Mouse (Mus musculus) kidney, postnatal 36 days (tissue): Measurements from ENCODE around the gene Fam3b.

Experiments used
- DNase-seq, 2 experiments: peaks; one replicate each; pipeline ENCODE4 v3.0.0; 2021 to 2022; ENCODE audit warnings: mixed read lengths in 2 of 2

Gene Fam3b

DNA sequence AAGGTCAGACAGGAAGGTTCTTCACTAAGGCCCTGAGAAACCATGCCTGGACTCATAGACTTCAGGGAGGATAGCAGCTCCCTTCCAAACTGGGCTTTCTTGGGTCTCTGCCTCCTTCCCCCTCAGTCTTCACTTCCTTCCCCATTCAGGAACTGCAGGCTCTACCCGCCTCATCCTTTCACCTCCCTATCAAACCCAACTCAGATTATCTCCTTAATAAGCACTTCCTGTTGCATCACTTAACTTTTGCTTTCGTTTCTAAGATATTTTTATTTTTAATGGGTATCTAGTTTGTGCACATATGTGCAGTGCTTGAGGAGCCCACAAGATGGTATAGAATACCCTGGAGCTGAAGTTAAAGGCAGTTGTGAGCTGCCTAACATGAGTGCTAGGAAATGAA lies 36.0 kb downstream of the Fam3b start:
- DNase-seq, result no peak

DNA sequence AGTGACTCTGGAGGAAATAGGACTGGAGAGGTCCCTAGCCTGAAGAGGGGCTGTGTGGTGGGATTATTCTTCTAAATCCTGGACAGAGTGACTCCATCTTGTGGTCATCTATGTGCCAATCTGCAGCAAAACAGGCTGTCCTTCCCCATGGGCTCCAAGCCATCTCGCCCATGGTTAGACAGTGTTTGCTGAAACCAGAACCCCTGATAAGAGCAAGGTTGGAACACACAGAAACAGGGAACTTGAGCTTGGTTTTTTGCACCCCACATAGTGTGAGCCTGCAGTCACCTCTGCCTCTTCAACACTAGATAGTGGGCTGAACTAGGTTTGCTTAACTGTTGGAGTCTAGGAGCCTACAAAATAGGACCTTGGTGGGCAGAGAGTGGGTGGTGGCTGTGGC lies 38.1 kb downstream of the Fam3b start:
- no peak for DNase-seq

DNA sequence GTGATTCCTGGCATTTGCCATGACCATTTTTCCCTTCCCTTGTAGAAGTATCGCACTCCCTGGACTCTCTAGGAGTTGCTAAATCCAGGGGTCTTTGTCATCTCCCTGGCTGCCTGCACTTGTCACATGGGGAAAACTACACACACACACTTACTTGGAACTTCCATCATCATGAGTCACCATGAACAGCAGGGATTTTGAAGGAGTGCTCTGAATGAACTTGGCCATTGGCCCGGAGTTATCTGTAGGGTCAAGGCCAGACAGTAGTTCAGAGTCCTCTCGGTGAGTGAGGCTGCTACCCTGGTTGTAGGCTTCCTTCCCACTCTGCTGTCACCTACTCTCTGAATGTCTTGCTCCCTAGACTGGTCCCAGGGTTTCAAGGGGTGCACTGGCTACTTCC lies 39.0 kb downstream of the Fam3b start:
- no peak for DNase-seq

DNA sequence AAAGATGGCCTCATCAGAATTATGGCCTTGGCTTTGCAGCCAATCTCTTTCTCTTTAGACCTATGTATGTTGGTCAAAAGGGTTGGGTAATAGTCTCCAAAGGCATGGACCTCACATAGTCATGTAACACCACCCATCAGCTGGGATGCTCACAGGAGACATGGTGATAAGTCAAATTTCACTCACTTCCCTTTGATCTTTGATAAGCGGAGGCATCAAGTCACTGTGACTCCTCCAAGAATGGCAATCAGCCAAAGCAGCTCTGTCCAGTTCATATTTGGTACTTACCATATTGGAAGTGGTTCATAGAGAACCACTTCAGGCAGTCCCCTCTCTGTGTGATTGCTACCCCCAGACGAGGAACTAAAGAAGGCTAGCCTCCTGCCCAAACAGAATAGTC lies 39.9 kb downstream of the Fam3b start:
- no peak for DNase-seq

GRCm38 (mm10) chr16:97467993-97468791 lies 46.4 kb downstream of the Fam3b start:
- DNase-seq, result no peak

DNA sequence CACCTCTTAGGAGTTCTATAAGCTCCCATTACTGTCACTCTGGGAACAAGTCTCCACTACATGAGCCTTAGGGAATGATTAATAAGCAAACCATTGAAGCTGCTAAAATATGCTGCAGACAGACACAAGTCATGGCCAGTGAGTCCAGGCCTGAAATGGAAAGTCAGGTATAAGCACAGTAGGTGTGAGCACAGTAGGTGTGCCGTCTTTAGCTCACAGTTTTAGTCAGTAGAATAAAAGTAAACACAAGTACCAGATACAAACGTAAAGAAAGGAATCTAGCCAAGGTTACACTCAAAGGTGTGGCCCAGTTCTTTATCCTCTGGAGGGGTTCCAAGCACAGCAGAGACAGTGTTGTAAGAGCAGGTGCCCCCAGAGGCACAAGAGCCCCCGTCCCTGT lies 47.1 kb downstream of the Fam3b start:
- no peak for DNase-seq

DNA sequence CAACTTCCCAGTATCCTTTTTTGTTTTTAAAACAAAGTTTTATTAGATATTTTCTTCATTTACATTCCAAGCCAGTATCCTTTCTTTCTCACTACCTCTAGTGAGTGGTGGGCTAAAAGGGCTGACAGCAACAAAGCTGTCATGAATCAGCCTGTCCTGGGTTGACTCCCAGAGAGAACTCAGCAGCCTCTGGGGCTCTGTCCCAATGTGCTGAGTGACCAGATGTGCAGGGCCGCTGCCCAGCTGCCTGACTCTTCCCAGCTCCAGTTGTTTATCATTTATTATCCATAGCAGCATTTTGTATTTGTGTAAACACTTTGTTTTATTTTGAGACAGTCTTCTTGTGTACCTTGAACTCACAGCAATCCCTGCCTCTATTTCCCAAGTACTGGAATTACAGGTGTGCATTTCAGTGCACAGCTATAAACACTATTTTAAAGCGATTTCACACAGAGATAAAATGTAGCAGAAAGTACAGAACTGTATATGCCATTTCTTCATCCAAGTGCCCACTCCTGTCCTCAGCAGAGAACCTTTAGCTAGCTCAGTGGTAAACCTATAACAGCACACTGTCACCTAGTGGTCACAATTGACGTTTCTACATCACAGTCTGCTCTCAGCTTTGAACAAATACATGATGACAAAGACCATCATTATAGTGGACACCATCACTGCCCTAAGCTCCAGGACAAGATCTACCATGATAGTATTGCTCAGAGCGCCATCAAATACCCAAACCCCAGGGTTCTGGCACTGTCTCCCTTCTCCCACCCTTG lies 48.2 kb downstream of the Fam3b start:
- DNase-seq, result peak in 1 of 2 experiments; percentile 13

- peak in 1 of 2 experiments; percentile 14 for DNase-seq
These were observed 52.0 kb downstream of the Fam3b start, which contains the start of gene Mx1 for GRCm38 (mm10) chr16:97462481-97463181. TSS of gene Mx1 (minus strand) at chr16:97462907.

GRCm38 (mm10) chr16:97461271-97461670 lies 53.3 kb downstream of the Fam3b start:
- no peak for DNase-seq

DNA sequence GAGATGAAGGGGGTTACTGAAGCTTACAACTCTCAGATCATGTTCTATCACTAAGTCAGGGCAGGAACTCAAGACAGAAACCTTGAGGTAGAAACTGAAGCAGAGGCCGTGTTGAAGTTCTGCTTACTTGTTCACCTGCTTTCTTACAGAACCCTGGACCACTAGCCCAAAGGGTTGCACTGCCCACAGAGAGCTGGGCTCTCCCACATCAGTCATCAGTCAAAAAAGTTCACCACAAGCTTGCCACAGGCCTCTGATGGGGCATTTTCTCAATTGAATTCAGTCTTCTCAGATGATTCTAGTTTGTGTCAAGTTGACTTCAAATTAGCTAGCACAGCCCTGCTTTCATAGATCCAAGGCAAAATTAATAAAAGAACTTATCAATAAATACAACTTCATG lies 54.8 kb downstream of the Fam3b start:
- no peak for DNase-seq

GRCm38 (mm10) chr16:97447386-97447785 lies 67.2 kb downstream of the Fam3b start:
- no peak for DNase-seq

DNA sequence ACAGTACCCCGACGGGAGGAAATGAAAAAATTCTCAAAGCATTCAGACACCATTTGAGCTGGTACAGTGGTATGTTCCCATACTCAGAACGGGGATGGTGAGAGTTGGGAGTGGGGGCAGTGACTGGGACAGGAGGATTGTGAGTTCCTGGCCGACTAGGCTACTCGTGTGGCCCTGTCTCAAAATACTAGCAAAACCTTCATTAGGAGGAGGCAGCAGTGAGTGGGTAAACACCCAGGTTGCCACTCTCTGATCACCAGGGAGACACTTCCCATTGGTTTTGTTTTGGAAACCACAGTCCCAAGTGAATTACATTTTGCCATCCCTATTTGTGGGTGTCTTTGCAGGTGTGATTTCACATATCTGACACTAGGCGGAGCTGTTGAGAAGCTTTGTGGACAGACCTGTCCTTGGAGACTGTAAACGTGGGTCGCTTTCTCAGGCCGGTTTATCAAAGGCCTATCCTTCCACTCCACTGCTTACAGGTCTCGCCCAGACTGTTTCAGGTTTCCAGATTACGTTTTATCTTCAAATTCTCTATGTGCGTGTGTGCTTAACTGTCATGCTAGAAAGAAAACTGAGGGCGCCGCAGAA lies 70.8 kb downstream of the Fam3b start:
- DNase-seq, result peak; percentile 45 to 62

GRCm38 (mm10) chr16:97441967-97442366 lies 72.6 kb downstream of the Fam3b start:
- DNase-seq, result no peak

DNA sequence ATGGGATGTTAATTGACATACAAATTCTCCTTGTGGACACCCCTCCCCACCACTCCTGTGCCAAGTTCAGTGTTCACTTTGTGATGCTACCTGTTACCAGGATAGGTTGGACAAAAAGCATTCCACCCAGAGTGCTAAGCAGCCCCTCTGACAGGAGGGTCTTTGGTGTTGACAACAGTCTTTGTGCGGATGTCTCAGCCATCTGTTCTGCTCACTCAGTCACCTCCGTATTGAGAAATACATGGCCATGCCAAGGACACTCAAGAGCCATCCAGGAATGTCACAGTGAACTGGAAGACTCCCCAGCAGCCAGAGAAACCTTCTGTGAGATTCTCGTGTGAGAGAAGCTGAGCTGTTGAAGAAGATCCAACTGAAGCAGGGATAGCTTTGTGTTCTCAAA lies 76.4 kb downstream of the Fam3b start:
- DNase-seq, result no peak

DNA sequence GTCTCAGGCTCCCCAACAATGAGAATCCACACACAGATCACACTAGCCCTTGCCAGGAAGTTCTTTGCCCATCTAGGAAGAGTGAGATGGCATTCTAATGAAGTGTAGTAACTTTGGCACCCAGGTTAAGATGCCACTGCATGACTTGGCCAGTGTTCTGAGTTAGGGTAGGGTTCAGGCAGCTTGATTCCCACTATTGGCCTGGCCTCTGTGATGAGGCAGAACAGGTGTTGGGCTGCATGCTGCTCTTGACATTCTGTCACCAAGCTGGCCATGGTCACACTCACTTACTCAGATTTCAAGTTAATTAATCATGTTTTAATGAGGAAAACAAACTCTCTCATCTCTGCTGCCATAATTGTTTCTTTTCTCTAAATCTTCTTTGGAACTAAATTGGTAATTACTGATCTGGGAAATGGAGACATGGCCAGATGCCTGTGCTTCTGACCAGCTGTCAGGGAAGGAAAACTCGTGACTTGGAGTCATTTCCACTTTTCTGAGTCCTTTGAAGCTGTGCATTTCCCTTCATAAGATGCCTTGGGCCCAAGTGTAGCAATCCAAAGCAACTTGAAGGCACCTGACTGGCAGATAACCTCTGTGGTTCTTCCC lies 77.1 kb downstream of the Fam3b start:
- no peak for DNase-seq

- no peak for DNase-seq
These were observed 80.4 kb downstream of the Fam3b start for GRCm38 (mm10) chr16:97434206-97434605.

DNA sequence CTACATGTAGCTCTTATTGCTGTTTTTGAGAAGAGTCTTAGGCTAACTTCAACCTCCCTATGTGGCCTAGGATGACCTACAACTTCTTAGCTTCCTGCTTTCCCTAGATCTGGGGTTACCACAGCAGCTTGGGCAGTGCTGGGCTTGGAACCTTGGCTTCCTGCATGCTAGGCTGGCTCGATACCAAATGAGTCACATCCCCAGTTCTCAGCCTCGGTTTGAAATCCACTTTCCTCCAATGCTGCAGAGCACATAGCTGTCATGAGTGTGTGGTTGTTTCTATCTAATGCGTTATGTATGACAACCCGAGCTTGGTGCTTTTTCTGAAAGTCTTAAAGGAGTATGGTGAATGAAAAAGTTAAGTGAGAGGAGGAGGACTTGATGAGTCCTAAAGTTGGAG lies 83.3 kb downstream of the Fam3b start:
- DNase-seq, result peak; percentile 26 to 46

DNA sequence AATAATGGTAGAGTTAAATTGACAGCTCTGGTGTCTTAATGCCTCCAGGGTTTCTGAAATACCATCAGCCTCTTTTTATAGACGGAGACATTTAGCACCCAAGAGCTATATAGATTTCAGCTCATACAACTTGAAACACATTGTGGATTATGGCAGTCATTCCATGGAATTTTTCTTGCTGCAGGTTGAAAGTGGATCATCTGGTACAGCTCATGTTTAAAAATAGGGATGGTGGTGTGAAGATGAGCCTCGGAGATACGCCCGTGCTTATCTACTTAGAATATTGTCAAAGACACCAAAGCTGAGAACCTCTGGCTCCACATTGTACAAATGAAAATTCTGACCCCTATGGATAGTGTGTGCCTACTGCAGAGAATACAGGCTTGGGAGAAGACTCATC lies 84.5 kb downstream of the Fam3b start:
- DNase-seq, result no peak

- DNase-seq, result no peak
These were observed 86.6 kb downstream of the Fam3b start for GRCm38 (mm10) chr16:97428026-97428425.

- no peak for DNase-seq
These were observed 91.0 kb downstream of the Fam3b start for GRCm38 (mm10) chr16:97423627-97424026.

GRCm38 (mm10) chr16:97421671-97422070 lies 92.9 kb downstream of the Fam3b start:
- DNase-seq, result no peak
